Comparison of ENCODE assay signal across 8 mouse cellular contexts in genomic region chr15:9094366-9094750, GRCm38 (mm10). TPM values are rescaled to one million over a fixed set of nuclear protein-coding genes. Genes with fewer than 3 reads are reported as not detected.
DNase-seq lines count a peak whose midpoint lies in the region; ATAC-seq lines count a peak whose summit lies in the region.

No protein-coding gene starts in this region.

- H3K27me3 ChIP-seq in heart, embryonic 14.5 days (ENCODE audit: control insufficient read depth, insufficient read depth, low read length) = no peaks in the 10 kb centered on the region

- H3K4me1 ChIP-seq in heart, embryonic 14.5 days (ENCODE audit: control insufficient read depth in 2 of 2, insufficient read depth in 2 of 2, low read length in 2 of 2) = peaks cover 10 to 23% of the 10 kb centered on the region in 2 experiments

- no peak overlapping the region for H3K4me3 ChIP-seq in heart, embryonic 14.5 days (ENCODE audit: control insufficient read depth in 1 of 2, insufficient read depth in 1 of 2, low read depth in 1 of 2, low read length in 2 of 2)

- WGBS in heart, embryonic 14.5 days = 7% methylated on average over 13 of the region's 13 CpGs

- peaks cover 75% of the 10 kb centered on the region for H3K36me3 ChIP-seq in heart, embryonic 14.5 days (ENCODE audit: control insufficient read depth, insufficient read depth, low read length)

- no peak overlapping the region for H3K9ac ChIP-seq in heart, embryonic 14.5 days (ENCODE audit: low read length)

- DNase-seq in brain, adult 2 months (ENCODE audit: low read depth, low spot score) = peak; percentile 82
- DNase-seq in cerebellum, postnatal 25 days = peak; percentile 51 to 69
- DNase-seq in left cerebral cortex, adult 18-20 months (ENCODE audit: low spot score in 2 of 2) = peak; percentile 50 to 55
- DNase-seq in lung, postnatal 14 days = peak; percentile 61
- peak; percentile 46 for DNase-seq in right cerebral cortex, postnatal 25 days
- DNase-seq in adrenal gland, adult 2 months = no peak
- no peak for DNase-seq in adipocyte (ENCODE audit: low spot score)

- peak overlapping the region; percentile 47 for H3K4me2 ChIP-seq in heart, embryonic 14.5 days (ENCODE audit: low read length)

- H3K27ac ChIP-seq in heart, embryonic 14.5 days (replicated peaks in 1 of 2; ENCODE audit: control insufficient read depth in 1 of 2, insufficient read depth in 1 of 2, low read depth in 2 of 2, low read length in 2 of 2) = peak overlapping the region in 1 of 2 experiments; percentile 24; a peak in 2 of 4 replicates

- H3K9me3 ChIP-seq in heart, embryonic 14.5 days (ENCODE audit: control insufficient read depth, low read length) = no peaks in the 10 kb centered on the region

- ATAC-seq in heart, embryonic 14.5 days (ENCODE audit: insufficient number of reproducible peaks, insufficient read depth, low FRiP score, low read depth) = peak; percentile 80

RNA-seq across cellular contexts. Expression of gene Nadk2, which starts 23.3 kb away (rescaled TPM):
- 60.8 and 61.2 TPM in 2 replicates for polyA plus RNA-seq in heart, embryonic 14.5 days (2014; fragmentation: Nextera tagmentation; extraction: Ambion mirVana)
- total RNA-seq in left cerebral cortex, adult 18-20 months (2021) = 10 to 100 TPM; 45.1 to 47.7 TPM
- 10 to 100 TPM; 56.3 to 57.9 TPM for total RNA-seq in adrenal gland, adult 2 months (2021)
- 13.7 and 17.3 TPM in 2 replicates for polyA plus RNA-seq in adrenal gland, adult 2 months (2012; rRNA removed)

RNA-seq across cellular contexts. Expression of gene Lmbrd2, which starts 46.0 kb away (rescaled TPM):
- polyA plus RNA-seq in heart, embryonic 14.5 days (2014; fragmentation: Nextera tagmentation; extraction: Ambion mirVana) = 2.9 and 3.8 TPM in 2 replicates
- 10 to 100 TPM; 68.9 to 71.6 TPM for total RNA-seq in left cerebral cortex, adult 18-20 months (2021)
- total RNA-seq in adrenal gland, adult 2 months (2021) = 10 to 100 TPM; 24.8 to 27.5 TPM
- polyA plus RNA-seq in adrenal gland, adult 2 months (2012; rRNA removed) = 5.1 and 10.0 TPM in 2 replicates

Comparison
In these comparisons a context has a peak if more than half of its experiments do, and no peak if none do; other contexts are left out.
1. DNase-seq: peak in brain, adult 2 months (single experiment), cerebellum, postnatal 25 days (2 of 2), left cerebral cortex, adult 18-20 months (2 of 2), lung, postnatal 14 days (single experiment) and right cerebral cortex, postnatal 25 days (single experiment); none in adrenal gland, adult 2 months (single experiment) and adipocyte (single experiment).